Mouse (Mus musculus) macrophage (primary cell): Measurements from ENCODE around the gene Atp5e. TPM values are rescaled to one million over a fixed set of nuclear protein-coding genes. Genes with fewer than 3 reads are reported as not detected.

Experiments used
- H3K27ac ChIP-seq: fragments of 350-480 bp; formaldehyde crosslinking; 2 replicates; pipeline ENCODE4 v1.9.0; 2021
- H3K36me3 ChIP-seq: fragments of 350-480 bp; formaldehyde crosslinking; 2 replicates; pipeline ENCODE4 v1.9.0; 2021; ENCODE audit errors: inconsistent target
- H3K4me3 ChIP-seq: fragments of 350-480 bp; formaldehyde crosslinking; 2 replicates; pipeline ENCODE4 v1.9.0; 2021; ENCODE audit errors: inconsistent target
- H3K79me2 ChIP-seq: fragments of 350-480 bp; formaldehyde crosslinking; 2 replicates; pipeline ENCODE4 v1.9.0; 2021; ENCODE audit errors: inconsistent target
- WGBS: methylation state at CpG from one replicate; pipeline ENCODE4 v1.1.7; 2026; ENCODE audit warnings: inconsistent platforms; ENCODE audit not compliant: missing documents; 5-methylcytosine and 5-hydroxymethylcytosine counted together
- polyA plus RNA-seq: library from polyadenylated mRNA; stranded (reverse); fragments of 250-400 nt; gene quantifications from 3 replicates; pipeline ENCODE4 v1.2.4, GENCODE M21; 2018; ENCODE audit warnings: inconsistent platforms

The Atp5e gene
- polyA plus RNA-seq, 1 experiment from 2014 or later: 62.0 TPM

- Histone ChIP-seq H3K4me3 (peak overlapping the region; percentile 63), H3K36me3 (peaks cover 2% of the 10 kb centered on the region; the same call in 1 of the 2 replicates)
- 8% methylated on average over 30 of the region's 30 CpGs for WGBS
Observed at GRCm38 (mm10) chr2:174472407-174472806, 8.5 kb upstream of the Atp5e start.

GRCm38 (mm10) chr2:174470786-174471405 is 7.0 kb upstream of the Atp5e start:
- Histone ChIP-seq H3K79me2 (peaks cover 64% of the 10 kb centered on the region), H3K4me3 (no peak overlapping the region), H3K36me3 (peaks cover 16% of the 10 kb centered on the region), H3K27ac (no peak overlapping the region)
- WGBS: 97% methylated on average over 5 of the region's 7 CpGs

More at GRCm38 (mm10) chr2:174472407-174472806, 8.5 kb upstream of the Atp5e start:
- Histone ChIP-seq H3K79me2 (peaks cover 53% of the 10 kb centered on the region), H3K27ac (peak overlapping the region; percentile 65)

- Histone ChIP-seq H3K27ac (no peak overlapping the region), H3K4me3 (no peak overlapping the region), H3K79me2 (peaks cover 64% of the 10 kb centered on the region), H3K36me3 (peaks cover 20% of the 10 kb centered on the region)
- 82% methylated on average over 4 of the region's 4 CpGs for WGBS
Observed at GRCm38 (mm10) chr2:174470333-174470732, 6.4 kb upstream of the Atp5e start.

GRCm38 (mm10) chr2:174463370-174463769 is 535 bp downstream of the Atp5e start:
- Histone ChIP-seq H3K36me3 (peaks cover 38% of the 10 kb centered on the region), H3K27ac (peak overlapping the region; percentile 51), H3K79me2 (peaks cover 36% of the 10 kb centered on the region), H3K4me3 (peak overlapping the region; percentile 61)
- WGBS: 37% methylated on average over 10 of the region's 10 CpGs

GRCm38 (mm10) chr2:174459365-174459764 is 4.5 kb downstream of the Atp5e start:
- 94% methylated on average over 2 of the region's 2 CpGs for WGBS

GRCm38 (mm10) chr2:174453681-174454080 is 10.2 kb downstream of the Atp5e start:
- H3K4me3 ChIP-seq: no peak overlapping the region
- no peak overlapping the region for H3K27ac ChIP-seq
- H3K36me3 ChIP-seq: no peaks in the 10 kb centered on the region
- no peaks in the 10 kb centered on the region for H3K79me2 ChIP-seq
- WGBS: 58% methylated on average over 7 of the region's 7 CpGs

More at GRCm38 (mm10) chr2:174459365-174459764, 4.5 kb downstream of the Atp5e start:
- Histone ChIP-seq H3K36me3 (peaks cover 18% of the 10 kb centered on the region), H3K4me3 (no peak overlapping the region), H3K27ac (no peak overlapping the region), H3K79me2 (peaks cover 16% of the 10 kb centered on the region)

GRCm38 (mm10) chr2:174450353-174450752 is 13.6 kb downstream of the Atp5e start, which contains the start of gene Tubb1:
TSS of gene Tubb1 (plus strand) at chr2:174450695.
- H3K79me2 ChIP-seq: no peaks in the 10 kb centered on the region
- WGBS: 60% methylated on average over 4 of the region's 4 CpGs
- no peak within 1 kb of the TSS for H3K4me3 ChIP-seq
- H3K27ac ChIP-seq: no peak within 1 kb of the TSS
- no peaks in the 10 kb centered on the region for H3K36me3 ChIP-seq

- WGBS: 93% methylated on average over 4 of the region's 4 CpGs
- Histone ChIP-seq H3K27ac (no peak overlapping the region), H3K4me3 (no peak overlapping the region), H3K36me3 (no peaks in the 10 kb centered on the region), H3K79me2 (no peaks in the 10 kb centered on the region)
Observed at GRCm38 (mm10) chr2:174448405-174448804, 15.5 kb downstream of the Atp5e start.

- H3K79me2 ChIP-seq: no peaks in the 10 kb centered on the region; the same call in 1 of the 2 replicates
- no peak overlapping the region for H3K27ac ChIP-seq
- H3K4me3 ChIP-seq: no peak overlapping the region
- H3K36me3 ChIP-seq: no peaks in the 10 kb centered on the region
- WGBS: 97% methylated on average over 8 of the region's 8 CpGs
Observed at GRCm38 (mm10) chr2:174446905-174447304, 17.0 kb downstream of the Atp5e start.

GRCm38 (mm10) chr2:174446492-174446891 is 17.4 kb downstream of the Atp5e start:
- no peak overlapping the region for H3K4me3 ChIP-seq
- 90% methylated on average over 7 of the region's 7 CpGs for WGBS
- H3K36me3 ChIP-seq: no peaks in the 10 kb centered on the region
- H3K27ac ChIP-seq: no peak overlapping the region
- H3K79me2 ChIP-seq: no peaks in the 10 kb centered on the region; the same call in 1 of the 2 replicates

GRCm38 (mm10) chr2:174445018-174445417 is 18.9 kb downstream of the Atp5e start:
- H3K36me3 ChIP-seq: no peaks in the 10 kb centered on the region
- H3K27ac ChIP-seq: no peak overlapping the region
- H3K4me3 ChIP-seq: no peak overlapping the region
- WGBS: 88% methylated on average over 6 of the region's 6 CpGs
- no peaks in the 10 kb centered on the region; the same call in 1 of the 2 replicates for H3K79me2 ChIP-seq

GRCm38 (mm10) chr2:174444359-174444758 is 19.5 kb downstream of the Atp5e start:
- H3K4me3 ChIP-seq: no peak overlapping the region
- H3K36me3 ChIP-seq: no peaks in the 10 kb centered on the region
- 75% methylated on average over 5 of the region's 7 CpGs for WGBS
- H3K79me2 ChIP-seq: no peaks in the 10 kb centered on the region; the same call in 1 of the 2 replicates
- no peak overlapping the region for H3K27ac ChIP-seq

GRCm38 (mm10) chr2:174443046-174443445 is 20.9 kb downstream of the Atp5e start:
- Histone ChIP-seq H3K4me3 (no peak overlapping the region), H3K27ac (no peak overlapping the region), H3K36me3 (no peaks in the 10 kb centered on the region), H3K79me2 (peaks cover 7% of the 10 kb centered on the region)
- WGBS: 57% methylated on average over 2 of the region's 2 CpGs

- Histone ChIP-seq H3K27ac (no peak overlapping the region), H3K36me3 (no peaks in the 10 kb centered on the region), H3K4me3 (no peak overlapping the region), H3K79me2 (peaks cover 13% of the 10 kb centered on the region)
- 92% methylated on average over 9 of the region's 9 CpGs for WGBS
Observed at GRCm38 (mm10) chr2:174442460-174442859, 21.4 kb downstream of the Atp5e start.

GRCm38 (mm10) chr2:174441898-174442297 is 22.0 kb downstream of the Atp5e start:
- whole genome bisulfite sequencing: 85% methylated on average over 3 of the region's 4 CpGs
- no peak overlapping the region for H3K27ac ChIP-seq
- H3K36me3 ChIP-seq: no peaks in the 10 kb centered on the region
- peaks cover 18% of the 10 kb centered on the region for H3K79me2 ChIP-seq
- no peak overlapping the region for H3K4me3 ChIP-seq
